Mouse (Mus musculus): ENCODE data around the gene Meis1. TPM values are rescaled to one million over a fixed set of nuclear protein-coding genes. Genes with fewer than 3 reads are reported as not detected.

Gene Meis1
- polyA plus RNA-seq (2012; rRNA removed): 127 and 134 TPM in 2 replicates

DNA sequence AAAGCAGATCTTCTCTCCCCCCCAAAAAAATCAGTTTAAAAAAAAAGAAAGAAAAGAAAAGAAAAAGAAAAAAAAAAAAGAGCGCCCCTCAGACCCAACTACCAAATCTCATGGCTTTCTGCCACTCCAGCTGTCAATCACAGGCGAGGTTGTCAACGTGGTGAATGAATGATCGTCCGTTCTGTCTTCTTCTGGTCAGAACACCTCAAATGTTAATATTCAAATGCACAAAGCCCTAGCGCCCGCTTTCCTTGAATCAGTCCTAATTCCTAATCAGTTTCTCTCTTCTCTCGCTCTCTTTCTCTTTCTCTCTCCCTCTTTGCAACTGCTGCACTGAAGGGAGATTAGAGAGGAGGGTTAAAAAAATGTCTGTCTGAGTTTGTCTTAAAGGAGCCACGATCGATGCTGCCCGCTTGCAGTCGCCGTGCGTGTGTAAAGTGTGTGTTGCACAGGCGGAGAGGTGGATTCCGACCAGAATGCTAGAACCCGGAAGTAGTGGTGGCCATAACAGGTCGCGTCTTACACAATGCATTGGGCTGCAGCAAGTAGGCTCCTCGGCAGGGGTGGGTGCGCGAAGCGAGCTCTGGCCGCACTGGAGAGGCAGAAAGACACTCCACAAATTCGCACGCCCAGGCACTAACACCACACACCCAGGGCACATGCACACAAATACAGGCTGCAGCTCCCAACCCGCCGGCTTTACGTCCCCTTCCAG lies at the start of gene Meis1:
Gene Meis1 (minus strand): TSS at position 497 of the 715 bp plus-strand sequence.
- DNase-seq (ENCODE audit: low spot score): peak; percentile 87

DNA sequence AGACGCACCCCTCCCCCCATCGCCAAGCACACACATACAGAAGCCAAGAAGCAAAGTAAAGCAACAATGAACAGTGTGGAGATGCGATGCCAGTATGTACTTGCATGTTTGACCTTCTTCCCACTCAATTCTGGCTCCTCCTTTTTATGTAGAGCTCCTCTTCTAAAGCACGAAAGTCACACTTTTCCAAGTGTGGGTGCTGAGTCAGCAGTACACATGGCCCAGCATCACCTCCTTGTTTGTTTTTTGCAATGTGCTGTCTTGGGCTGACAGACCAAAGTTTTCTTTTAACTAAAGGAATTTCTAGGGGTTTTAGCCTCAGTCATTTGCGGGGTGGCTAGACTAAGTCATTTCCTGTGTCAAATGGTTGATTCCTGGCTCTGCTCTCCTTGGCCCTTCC lies 48.5 kb upstream of the Meis1 start:
- no peak for DNase-seq (ENCODE audit: low spot score)

DNA sequence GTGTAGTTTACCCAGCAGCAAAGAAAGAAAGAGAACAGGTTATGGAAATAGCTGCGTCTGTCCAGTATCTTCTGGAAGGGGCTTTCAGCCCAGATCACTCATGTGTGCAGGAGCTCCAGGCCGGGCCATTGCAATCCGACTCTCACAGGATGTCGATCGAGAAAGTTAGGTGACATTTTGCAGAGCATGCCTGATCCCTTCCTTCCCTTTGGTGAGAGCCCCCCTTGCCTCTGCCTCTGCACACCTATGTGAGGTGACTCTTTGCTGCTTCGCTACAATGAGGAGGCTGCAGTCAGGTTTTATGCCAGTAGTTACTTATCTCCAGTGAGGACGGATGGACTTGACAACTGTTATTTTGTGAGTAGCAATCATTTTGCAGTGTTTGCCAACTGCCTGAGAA lies 30.5 kb upstream of the Meis1 start:
- no peak for DNase-seq (ENCODE audit: low spot score)

DNA sequence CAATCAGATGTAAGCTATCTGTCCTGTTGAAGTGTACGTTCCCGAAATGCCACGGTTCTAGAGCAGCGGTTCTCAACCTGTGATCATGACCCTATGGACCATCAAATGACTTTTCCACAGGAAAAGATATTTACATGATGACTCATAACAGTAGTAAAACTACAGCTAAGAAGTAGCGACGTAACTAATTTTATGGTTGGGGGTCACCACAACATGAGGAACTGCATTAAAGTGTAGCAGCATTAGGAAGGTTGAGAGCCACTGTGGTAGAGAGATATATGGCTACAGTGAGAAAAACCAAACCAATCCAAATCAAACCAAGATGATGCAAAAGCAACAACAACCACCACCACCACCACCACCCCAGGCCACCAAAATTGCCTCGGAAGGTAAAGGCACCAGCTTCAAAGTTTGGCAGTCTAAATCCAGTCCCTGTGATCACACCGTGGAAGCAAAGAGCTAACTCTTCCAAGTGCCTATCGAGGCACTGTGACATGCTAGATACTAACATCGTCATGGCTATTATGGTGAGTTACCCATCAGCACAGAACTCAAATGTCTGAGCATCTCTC lies 17.9 kb upstream of the Meis1 start:
- DNase-seq (ENCODE audit: low spot score): no peak

DNA sequence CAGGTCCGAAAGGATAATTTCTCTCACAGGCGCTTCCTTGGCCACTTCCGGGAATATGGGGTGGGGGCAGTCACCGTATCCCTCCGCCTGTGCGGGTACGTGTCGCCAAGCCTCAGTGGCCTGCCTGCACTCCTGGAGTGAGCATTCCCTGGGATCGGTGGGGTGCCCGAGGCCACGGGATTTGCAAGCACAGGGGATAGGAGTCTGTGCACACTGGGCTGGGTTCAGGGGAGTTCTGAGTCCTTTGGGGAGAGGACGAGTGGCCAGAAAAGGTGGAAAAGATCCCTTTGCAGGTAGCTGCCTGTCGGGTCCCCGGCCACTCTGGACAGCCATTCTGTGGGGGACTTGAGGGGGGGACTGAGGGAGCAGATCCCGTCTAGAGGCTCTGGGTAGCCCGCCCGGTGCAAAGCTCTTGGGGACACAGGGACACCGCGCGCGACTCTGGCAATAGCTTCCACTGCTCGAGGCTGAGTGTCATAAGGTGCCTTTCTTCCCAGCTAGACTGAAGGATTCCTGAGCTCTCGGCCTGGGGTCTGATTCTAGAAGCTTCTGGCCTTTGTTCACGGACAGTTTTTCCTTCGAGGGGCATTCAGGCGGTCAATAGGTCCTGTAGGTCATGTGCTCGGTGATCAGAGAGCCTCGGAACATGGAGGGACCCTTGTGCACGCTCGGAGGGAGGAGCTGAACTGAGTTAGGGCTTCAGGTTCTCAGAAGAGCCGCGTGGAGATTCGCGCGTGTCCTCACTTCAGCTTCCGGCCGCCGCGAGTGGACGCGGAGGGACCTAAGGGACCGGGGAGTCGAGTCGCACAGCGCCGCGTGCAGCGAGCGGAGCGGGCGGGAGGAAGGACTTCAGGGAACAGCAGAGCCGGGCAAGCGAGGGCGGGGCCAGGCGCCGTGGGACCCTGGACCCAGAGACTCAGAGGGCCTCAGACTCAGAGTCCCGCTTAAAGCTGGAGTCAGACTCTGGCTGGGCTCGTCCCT lies 8.1 kb upstream of the Meis1 start:
- DNase-seq (ENCODE audit: low spot score): peak; percentile 64

DNA sequence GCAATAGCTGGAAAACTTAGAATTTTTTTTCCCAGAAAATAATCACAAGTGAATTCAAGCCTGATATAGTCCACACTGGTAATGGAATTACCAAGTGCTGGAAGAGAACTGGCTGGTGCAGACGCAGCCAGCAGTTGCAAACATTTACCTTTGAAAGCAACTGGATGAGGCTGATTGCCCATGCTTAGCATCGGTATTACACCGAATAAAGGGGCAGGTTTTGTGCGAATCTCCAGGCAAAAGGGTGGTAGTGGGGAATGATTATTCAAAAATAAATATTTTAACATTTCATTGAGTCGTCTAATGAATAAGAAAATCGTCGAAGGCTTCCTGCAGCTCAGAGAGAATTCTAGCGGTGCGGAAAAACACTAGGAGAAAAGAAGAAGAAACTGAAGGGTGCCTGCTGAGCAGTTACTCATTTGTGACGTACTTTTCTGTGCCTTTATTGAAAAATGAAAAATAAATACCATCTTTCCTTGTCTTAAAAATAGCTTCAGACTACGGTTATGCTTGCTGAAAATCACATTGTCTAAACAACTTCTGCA lies 7.3 kb upstream of the Meis1 start:
- DNase-seq (ENCODE audit: low spot score): no peak

DNA sequence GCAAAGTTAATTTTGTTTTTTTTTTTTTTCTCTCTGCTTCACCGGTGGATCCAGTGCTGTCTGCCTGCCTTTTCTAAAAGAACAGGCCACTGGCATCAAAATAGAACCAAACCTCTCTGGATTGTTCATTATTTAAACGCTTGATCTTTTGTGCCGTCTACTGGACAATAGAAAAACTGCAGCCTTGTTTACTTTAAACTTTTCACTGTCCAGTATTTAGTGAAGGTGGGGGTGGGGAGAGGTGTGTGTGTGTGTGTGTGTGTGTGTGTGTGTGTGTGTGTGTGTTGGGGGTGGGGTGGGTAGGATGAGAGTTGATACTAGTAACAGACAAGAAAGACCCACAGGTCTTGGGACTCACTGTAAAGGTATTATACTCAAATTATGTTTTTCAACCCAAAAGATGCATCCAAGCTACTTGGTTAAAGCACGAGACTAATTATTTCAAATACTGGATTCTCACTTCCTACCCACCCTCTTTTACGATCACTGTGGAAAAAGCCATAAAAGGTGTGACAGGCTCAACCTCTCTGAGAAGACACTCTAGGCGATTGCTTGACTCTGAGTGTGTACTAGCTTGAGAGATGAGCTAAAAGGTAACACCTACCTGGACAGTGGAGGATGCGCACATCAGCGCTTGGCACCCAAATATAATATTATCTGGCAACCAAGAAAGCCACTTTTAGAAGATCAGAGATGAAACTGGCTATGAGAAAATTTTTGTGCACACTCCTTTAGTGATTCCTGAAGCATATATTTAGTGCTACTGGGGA lies 5.9 kb upstream of the Meis1 start:
- DNase-seq (ENCODE audit: low spot score): no peak

DNA sequence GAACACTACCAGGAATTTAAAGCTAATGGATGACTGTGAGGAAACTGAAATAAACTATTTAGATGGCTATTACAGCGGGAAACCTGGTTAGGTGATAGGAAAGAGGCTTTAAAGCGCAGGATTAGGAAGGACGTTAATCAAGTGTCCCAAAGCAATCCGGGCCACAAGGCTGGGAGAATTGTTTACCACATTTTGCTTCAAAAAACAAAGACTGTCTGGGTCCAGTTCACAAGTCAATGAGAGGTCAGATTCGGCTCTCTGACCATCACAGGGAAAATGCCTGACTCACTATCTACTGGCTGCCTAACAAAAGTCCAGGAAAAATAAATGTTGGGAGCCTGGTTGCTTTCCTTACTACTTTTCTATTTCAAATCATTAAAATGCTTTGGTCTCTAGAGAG lies 4.6 kb upstream of the Meis1 start:
- DNase-seq (ENCODE audit: low spot score): no peak

DNA sequence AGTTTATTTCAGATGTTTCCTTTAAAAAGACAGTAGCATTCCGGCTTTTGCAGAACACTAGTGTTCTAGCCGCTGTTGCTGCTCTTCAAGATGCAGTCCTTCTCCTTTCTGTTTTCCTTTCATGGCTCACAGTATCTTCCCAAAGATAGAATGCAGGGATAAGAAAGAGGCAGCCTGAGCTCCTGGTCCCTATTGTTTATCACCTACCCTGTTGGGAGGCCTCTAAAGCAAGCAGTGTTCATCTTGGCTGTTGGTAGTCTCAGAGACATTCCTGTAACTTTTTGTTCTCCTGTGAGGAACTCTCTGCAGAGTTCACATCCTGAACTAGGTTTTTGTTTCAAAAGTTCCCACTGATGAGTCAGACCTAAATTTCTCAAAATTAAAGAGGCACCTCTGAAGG lies 3.8 kb upstream of the Meis1 start:
- no peak for DNase-seq (ENCODE audit: low spot score)

DNA sequence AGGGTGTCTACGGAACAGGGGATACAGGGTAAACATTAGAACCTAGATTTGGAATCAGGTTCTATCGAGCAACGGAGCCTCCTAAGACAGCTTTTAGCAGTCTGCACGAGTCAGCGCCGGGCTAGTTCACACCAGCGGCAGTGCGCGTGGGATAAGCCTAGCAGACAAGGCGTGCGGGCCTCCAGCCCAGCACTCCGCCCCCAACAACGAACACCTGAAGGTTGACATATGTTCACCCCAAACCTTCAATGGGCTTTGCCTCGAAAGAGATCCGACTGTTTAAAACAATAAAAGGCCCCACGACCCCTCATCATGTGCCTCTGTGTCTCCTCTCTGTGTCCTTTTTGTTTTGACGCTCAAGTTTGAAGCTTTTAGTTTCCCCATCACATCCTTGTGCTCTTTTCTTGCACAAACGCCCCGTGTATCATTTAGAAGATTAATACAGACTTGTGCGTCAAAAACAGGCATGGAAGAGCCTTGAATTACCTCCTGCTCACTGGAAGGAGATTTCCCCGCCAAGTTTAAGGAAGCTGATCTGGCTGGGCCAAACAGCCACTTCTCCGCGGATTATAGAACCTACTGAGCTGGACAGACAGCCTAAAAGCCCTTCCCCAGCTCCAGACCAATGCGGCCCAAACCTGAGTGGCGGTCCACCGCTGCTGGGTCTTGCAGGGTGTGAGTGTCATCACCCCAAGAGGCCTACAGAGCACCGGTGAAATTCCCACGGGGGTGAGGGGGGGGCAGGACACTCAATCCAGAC lies 2.3 kb upstream of the Meis1 start:
- peak; percentile 36 for DNase-seq (ENCODE audit: low spot score)

DNA sequence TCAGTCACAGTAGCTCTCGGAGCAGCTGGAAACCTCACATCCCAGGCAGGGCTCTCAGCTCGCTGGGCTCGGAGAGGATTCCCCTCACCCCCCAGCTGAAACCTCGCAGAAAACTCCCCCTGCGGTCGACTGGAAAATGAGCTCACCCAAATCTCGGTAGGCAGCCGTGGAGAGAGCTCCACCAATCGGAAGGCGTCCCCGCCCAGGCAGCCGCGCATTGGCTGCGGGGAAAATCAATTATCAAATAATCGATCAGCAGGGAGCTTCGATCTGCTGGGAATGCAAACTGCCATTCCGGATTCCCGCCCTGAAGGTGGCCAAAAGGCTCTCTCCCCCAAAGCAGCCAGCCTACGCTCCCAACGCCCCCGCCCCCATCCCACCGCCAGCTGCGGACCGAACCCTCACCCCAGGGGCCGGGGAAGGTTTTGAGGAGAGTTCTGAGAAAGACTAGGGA lies 1.6 kb upstream of the Meis1 start:
- peak; percentile 89 for DNase-seq (ENCODE audit: low spot score)

DNA sequence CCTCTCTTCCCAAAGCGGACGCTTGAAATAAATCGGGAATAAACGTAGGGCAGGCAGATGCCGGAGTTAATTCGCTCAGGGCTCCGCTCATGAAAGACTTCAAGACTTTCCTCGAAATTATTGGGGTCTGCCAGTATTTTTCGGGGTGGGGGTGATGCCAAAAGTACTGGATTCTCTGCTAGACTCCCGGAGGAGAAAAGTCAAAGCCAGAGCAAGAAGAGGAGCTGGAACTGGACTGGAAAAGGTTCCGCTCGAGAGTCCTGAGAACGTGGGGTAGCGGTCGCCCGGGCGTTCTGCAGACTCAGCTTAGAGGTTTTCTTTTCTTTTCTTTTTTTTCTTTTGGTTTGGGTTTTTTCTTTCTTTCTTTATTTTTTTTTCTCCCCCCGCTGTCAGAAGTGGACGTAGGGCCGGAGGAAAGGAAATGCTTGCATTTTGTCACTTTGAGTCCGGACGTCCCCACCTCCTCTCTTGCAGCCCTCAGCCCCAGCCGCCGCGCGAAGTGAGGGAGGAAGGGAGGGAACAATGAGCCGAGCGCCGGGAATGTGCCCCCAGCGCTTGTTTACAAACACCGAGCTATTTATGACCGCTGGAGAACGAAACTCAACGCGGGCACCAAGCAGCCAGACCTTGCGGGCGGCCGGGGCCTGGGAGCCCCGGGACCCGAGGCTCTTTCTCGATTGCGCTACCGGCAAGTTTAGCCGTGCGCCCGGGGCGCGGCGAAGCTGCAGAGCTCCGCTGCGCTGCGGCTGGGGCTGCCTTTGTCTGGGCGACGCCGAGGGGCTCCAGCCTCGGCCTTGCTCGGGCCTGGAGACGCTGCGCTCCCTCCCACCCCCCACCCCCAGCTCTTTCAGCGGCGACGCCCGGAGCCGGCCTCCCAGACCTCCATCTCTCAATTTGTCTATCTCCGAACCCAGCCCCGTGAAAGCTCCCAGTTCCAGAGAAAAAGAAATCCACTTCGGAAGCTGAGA lies 703 bp upstream of the Meis1 start:
- peak; percentile 59 for DNase-seq (ENCODE audit: low spot score)

DNA sequence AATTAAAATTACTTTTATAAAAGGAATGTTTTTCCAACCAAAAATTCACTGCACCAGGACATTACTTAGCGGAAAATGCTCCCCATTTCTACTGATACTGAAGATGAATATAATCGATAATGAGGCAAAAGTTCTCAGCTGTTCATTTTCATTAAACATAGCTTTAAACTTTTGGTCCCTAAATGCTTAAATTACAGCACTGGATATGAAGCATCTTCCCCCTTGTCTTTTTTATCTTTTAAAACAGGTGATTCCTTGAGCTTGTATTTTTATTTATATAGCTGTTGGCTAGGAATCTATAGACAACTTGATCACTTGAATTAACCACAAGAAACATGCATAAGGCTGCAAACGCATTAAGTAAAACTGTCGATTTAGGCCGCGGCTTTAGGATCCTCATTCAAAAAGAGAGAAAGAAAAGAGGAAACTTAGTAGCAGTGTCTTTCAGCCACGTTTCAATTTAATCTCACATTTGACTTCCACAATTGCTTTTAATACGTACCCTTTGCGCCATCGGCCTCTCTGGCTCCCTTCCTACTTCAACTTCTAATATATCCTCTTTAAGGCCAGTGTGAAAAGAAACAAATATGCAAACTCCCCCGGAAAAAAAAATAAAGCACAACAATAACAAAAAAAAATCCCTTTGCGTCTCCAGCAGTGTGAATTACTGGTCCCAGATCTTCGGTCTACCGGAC lies 919 bp downstream of the Meis1 start:
- DNase-seq (ENCODE audit: low spot score): no peak

DNA sequence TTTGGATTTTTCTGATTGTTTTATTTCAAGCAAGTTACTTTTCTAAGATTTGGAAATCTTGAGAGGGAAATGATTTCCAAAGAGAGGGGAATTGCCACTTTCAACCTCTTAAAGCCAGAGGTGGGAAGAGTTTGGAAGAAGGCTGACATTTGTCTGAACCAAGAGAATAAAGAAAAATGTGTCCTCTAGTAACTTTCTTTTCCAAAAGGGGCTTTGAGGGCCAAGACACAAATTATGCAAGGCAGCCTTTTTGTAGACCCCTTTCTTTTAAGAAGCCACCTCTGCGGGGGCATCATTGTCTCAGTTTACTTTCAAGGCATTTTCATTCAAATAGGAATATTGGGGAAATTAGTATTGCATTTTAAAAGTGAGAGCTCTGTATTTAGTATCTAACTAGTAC lies 1.5 kb downstream of the Meis1 start:
- no peak for DNase-seq (ENCODE audit: low spot score)

DNA sequence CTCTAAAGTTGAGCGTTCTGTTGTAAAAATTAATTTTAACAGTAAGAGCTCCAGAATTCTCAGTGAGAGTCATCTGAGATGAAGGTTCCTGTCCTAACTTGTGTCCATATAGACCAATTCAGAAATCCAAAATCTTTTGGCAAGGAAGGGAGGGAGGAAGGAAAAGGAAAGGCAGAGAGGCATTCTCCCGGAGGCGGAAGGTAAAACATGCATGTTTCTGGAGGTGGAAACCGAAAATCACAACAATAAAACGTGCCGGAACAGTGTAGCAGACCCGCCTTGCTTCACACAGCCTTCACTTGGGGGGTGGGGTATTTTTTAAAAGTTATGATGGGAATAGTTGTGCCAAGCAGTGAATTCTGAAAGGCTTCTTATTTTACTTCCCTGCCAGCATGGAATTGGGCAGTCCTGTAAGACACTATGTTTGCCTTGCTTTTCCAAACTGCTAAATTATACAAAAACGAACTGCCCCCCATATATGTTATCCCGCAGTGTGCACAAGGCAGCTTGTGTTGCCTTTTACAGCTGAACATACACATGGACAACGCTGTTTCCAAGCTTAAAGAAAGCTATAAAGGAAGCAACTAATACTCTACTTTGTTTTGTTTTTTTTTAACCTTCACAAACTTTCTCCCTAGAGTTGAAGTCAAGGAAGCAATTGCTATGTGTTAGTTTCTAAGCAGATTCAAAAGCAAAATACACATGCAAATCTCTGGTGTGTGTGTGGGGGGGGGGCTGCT lies 2.1 kb downstream of the Meis1 start:
- no peak for DNase-seq (ENCODE audit: low spot score)

DNA sequence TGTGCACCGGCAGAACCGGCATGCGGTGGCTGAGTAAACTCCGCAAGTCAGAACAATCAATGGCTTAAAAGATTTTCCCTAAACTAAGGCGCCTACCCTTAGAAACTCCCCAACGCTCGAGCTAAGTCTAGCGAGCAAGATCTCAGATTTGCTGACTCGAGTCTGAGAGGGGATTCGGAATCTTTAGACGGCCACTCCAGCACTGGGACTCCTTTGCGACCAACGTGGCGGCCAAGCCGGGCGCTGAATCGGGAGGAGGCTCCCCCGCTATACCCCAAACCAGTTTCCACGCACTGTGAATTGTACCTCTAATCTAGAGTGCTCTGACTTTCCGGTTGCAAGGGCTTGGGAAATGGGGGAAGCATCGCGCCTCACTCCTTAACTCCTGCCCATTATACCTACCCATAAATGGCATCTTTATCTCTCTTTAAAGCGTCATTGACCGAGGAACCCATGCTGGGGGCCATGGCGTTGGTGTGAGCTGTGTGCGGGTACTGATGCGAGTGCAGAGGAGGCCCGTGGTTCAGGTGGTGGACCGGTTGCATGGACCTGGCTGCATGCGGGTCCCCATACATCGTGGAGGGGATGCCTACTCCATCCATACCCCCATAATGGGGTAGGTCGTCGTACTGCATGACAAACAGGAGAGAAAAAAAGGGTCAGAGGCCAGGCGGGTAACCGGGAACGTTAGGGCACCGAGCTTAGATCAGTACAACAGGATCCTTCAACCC lies 2.9 kb downstream of the Meis1 start:
- DNase-seq (ENCODE audit: low spot score): peak; percentile 53

DNA sequence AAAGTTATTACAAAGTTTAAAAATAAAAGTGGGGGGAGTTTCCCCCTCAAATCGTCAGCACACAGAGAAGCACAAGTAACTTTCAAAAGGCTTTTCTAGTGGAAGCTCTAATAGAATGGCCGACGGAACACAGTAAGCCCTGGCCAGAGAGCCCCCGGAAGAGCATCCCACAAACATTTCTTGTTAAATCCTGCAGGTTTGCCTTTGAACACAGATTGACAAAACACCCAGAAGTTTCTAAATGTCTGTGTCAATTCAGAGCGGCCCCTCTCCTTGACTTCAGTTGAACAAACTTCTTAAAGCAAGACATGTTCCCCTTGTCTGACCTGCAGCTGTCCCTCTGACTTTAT lies 3.4 kb downstream of the Meis1 start:
- no peak for DNase-seq (ENCODE audit: low spot score)
